Mouse (Mus musculus) right cerebral cortex, postnatal 14 days (tissue): ENCODE data around the gene P2rx7.
"Not testable (repeated sequence)": the region's sequence is repeated elsewhere in the genome, so short reads cannot be mapped to it uniquely, and the experiment has no call there.

Experiments
- DNase-seq: peaks from one replicate; pipeline ENCODE4 v3.0.0; 2022

The P2rx7 gene

DNA sequence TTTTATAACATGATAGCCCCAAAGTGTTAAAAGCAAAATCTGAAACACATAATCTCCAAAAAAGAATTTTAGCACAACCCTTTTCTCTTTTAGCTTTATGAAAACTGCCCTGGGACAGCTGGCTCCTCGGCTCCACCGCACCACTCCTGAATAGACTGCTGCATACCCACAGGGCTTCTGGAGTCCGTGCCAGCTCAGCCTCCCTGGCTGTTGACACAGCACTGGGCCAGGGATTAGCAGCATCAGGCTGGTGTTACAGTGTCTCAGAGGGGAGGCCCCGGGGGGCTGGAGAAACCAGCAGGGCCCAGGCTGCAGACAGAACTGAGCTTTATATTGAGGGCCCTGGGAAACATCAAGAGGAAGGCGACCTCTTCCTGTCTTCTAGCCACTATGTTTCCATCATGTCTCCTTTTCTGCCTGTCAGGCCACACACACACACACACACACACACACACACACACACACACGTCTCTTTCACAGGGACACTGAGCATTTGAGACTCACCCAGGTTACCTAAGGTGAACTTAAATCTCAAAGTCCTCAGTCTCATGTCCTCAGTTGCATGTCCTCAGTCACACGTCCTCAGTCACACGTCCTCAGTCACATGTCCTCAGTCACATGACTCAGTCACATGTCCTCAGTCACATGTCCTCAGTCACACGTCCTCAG, 3.7 kb downstream of the P2rx7 start:
- DNase-seq: no peak

DNA sequence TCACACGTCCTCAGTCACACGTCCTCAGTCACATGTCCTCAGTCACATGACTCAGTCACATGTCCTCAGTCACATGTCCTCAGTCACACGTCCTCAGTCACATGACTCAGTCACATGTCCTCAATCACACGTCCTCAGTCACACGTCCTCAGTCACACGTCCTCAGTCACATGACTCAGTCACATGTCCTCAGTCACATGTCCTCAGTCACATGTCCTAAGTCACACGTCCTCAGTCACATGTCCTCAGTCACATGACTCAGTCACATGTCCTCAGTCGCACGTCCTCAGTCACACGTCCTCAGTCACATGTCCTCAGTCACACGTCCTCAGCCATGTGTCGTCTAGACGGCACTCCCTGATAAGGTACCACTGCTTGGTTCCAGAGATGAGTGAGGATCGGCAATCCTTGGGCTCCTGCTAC, 4.3 kb downstream of the P2rx7 start:
- not testable (repeated sequence) for DNase-seq

DNA sequence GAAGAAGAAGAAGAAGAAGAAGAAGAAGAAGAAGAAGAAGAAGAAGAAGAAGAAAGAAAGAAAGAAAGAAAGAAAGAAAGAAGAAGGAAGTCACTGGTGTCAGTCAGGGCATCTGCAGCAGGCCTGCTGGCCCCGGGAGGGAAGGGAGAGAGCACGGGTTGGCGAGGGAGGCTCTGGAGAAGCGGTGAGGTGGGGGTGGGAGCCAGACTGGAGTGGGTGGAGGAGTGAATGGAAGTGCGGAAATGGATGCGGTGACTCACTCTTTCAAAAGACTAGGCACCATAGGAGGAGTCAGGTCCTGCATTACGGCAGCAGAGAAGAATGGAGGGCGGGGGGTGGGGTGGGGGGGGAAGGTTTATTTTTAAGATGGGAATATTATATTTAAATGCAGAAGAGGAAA, 5.6 kb downstream of the P2rx7 start:
- DNase-seq: peak; percentile 48

DNA sequence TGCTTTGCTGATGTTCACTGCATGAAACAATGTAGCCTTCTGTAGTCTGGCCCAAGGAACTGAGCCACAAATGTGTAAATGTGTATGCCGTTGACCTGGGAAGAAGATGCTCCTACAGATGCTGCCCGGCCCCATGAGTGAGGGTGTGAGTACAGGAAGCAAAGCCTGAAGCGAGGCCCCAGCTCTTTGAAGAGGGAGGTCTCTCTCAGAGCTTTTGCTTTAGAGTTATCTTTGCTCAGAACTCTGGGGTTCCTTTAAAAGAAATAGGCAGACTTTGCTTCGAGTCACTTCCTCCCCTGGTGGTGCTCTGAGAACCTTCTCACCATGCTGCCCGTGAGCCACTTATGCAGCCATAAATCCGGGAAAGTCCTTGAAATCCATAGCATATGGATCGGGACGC, 6.4 kb downstream of the P2rx7 start:
- DNase-seq: no peak

DNA sequence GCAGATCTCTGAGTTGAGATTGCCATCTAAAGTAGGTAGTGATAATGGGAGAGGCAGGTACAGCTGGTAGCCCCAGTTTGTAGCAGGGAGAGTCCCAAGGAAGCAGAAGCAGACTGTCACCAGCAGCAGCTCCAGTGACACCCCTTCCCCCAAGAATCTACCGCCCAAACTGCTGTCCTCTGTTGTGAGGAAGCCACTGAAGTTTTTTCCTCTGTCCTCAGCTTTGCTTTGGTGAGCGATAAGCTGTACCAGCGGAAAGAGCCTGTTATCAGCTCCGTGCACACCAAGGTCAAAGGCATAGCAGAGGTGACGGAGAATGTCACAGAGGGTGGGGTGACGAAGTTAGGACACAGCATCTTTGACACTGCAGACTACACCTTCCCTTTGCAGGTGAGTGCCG, 8.8 kb downstream of the P2rx7 start:
- DNase-seq: no peak

DNA sequence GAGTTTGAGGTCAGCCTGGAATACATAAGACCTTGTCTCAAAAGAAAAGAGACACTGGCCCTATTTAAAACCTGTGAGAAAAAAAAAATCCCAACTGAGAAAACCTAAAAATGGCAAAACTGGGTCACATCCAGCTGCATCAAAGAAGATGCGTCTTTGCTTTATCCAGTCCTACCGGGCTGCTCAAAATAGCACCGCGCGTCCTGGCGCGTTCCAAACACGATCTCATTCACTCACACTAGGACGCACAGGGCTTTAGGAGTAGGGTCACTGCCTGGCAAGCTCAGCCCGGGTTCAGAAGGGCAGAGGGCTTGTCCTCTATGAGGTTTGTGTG, 9.4 kb downstream of the P2rx7 start:
- peak; percentile 35 for DNase-seq

DNA sequence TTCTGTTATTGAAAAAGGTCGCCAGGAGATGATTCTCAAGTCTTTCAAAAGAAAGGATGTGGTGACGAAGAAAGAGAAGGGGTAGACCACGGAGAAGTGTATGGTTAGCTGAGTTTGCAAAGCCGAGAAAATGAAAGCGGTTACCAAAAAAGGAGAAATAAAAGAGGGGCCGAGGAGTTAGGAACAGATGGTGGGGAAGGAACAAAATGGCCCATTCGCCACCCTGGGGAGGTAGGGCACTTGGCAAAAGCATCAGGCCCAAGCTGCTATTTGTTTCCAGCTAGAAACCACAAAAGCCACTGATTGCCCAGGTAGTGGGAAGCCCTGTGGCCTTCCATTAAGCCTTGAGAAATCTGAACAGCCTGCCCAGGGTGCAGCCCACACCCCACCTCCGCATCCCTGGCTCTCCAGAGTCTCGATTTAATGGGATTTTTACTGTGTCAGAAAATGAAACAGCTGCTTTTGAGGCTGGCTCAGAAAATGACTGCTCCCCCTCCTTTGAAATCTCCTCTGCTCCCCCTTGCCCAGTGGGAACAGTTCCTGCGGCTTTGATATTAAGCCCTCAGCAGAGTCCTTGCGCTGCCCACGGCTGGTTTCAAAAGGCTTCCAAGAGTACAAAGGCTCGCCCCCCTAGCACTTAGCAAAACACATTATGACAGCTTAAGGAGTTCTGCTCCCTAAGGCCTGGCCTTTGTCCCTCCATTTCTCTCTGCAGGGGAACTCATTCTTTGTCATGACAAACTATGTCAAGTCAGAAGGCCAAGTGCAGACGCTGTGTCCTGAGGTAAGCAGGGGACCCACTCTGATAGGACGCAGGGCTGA, 9.9 kb downstream of the P2rx7 start:
- no peak for DNase-seq

DNA sequence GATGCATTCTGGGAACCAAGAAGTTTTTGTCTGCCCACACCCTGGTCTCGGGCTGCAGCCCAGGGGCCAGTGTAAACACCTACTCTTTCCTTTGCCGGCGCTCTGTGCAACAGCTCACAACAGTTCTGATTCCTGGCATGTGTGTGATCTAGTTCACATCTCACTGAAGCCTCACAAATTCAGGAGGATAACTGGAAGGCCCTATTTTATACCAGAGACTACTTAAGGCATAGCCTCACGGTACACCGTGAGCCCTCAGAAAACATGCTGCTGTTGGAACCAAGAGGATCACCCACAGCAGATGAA, 10.5 kb downstream of the P2rx7 start:
- no peak for DNase-seq

DNA sequence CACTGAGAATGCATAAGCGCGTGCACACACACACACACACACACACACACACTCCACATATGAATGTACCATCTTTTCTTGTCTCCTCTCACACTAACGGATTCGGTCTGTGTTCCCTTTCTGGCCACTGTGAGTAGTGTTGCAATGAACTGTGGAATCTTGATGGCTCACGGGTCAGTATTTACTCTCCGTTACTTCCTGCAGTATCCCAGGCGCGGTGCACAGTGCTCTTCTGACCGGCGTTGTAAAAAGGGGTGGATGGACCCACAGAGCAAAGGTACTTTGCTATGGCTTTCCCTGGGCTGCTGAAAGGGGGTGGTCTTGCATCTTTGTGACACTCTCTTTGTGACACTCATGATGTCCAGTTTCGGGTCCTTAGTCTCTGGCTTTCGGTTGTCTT, 13.1 kb downstream of the P2rx7 start:
- DNase-seq: no peak

DNA sequence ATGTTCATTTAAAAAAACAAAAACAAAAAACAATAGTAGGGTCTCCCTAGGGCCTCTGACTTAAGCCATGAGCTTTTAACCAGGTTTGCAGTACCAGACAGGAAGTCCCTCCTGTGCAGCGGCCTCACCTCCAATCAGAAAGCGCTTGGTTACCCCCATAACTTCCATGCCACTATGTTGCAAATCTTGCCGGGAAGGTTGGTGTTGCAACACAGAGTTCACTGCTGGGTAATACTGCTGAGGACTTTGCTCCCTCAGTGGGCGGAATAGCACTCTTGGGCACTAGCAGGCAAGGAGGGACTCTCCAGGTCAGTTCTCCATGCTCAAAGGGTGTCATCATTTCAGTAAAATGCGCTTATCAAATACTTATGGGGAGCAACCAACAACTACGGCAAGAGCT, 18.8 kb downstream of the P2rx7 start:
- no peak for DNase-seq

DNA sequence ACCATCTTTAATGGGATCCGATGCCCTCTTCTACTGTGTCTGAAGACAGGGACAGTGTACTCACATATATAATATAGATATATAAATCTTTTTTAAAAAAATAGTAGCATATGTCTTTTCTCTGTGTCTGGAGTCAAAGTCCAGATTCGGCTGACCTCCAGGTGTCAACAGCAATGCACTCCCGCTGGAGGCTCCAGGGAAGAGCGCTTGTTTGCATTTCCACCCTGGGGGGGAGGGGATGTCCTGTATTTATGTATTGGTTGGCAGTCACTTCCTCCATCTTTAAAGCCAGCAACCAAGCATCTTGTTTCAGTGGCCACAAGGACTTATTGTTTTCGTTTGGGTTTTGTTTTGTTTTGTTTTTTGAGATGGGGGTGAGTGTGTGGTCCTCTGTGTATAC, 21.3 kb downstream of the P2rx7 start:
- DNase-seq: no peak

DNA sequence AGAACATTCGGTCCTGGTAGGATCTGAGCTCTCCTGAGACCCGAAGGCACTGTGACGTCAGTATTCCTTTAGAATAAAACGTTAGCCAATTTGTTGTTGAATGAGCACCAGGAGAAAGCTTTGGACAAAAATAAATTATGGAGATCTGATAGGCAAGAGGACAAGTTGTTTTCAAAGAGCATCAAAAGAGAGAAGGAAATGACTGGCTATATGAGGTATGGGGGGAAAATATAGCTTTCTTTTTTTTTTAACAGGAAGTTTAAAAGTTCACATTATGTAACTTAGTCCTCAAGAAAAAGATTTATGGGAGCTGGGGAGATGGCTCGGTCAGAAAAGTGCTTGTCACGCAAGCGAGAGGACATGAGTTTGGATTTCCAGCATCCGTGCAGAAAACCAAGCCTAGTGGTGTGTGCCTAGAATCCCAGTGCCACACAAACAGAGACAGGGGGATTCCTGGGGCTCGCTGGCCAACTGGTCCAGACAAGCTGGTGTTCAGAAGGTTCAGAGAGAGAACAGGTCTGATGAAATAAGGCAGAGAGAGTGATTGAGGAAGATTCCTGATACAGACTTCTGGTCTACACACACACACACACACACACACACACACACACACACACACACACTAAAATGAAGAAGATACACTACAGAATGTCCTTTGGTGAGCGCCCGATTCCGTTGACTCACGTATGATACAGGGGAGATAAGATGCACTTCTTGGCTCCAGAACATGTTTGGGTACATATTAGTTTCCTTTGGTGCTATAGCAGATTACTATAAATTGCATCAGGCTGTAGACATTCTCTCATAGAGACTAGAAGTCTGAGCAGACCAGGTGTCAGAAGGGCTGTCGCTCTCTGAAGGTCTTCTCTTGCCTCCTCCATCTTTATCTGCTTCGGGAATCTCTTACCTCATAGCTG, 25.5 kb downstream of the P2rx7 start:
- no peak for DNase-seq

DNA sequence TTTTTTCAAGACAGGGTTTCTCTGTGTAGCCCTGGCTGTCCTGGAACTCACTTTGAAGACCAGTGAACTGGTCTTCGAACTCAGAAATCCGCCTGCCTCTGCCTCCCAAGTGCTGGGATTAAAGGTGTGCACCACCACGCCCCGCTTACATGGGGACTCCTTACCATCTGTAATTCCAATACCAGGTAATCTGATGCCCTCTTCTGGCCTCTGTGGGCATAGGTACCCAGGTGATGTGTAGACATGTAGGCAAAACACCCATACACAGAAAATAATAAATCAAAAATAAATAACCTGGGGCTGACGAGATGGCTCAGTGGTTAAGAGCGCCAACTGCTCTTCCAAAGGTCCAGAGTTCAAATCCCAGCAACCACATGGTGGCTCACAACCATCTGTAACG, 27.9 kb downstream of the P2rx7 start:
- DNase-seq: not testable (repeated sequence)

DNA sequence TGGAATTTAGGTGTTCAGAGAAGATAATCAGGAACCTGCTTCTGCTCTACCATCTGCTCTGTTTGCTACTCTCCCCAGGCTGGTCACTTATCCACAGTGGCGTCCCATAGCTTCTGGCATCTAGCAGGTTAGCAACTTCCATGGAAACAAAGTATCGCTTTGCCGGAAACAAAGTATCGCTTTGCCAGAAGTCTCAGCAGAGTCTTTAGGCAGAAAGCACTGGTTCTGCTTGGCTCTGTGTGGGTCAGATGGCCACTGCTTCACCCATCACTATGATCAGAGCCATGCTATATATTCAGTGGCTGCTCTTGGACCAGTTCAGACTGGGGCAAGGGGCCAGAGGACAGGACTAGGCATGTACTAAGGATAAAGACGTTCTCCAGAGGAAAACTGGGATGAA, 28.6 kb downstream of the P2rx7 start:
- DNase-seq: no peak

DNA sequence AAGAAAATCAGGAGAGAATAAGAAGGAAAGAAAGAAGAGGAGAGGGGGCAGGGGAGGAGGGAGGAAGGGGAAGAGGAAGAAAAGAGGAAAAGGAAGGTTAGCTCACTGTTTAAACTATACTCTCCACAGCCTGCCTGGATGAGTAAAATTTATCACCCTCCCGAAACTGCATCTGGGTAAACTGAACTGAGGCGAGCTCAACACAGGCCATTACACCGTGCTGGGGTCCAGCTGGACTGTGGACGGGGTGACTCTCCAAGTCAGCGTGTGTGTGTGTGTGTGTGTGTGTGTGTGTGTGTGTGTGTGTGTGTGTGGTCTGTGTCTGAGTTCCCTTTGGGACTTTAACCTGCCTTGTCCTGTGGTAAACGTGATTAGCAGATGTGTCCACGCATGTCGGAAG, 32.3 kb downstream of the P2rx7 start:
- DNase-seq: no peak

DNA sequence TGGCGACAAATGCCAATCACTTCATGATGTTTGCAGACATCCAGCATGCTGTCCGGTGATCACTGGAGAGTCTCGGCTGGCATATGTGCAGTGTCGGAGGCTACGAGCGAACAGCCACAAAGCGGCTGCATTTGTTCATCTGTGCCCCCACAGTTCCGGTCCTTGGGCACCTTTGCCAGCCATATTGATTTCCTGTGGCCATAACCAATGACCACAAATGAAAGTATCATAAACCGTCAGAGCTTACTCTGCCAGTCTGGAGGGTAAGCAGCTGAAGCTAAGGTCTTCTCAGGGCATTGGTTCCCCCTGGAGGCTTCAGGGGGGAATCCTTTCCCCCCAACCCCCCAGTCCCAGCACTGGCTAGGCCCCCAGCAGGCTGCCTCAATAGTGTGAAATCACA, 34.3 kb downstream of the P2rx7 start:
- no peak for DNase-seq

DNA sequence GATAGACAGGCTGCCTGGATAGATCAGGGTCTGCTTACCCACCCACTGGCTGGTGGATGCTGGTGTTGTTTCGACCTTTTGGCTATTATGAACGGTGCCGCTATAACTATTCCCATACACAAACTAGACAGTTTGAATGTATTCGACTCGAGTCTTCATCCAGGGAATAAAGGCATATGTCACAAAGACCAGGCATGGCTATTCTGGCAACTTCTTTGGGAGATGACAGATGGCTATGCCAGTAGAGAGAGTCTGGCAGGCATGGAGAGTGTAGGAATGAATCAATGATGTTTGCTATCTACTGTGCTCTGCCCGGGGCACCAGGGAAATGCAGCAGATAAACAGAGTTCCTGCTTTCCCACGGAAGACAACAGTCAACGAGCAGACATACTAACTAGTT, 36.2 kb downstream of the P2rx7 start:
- no peak for DNase-seq

DNA sequence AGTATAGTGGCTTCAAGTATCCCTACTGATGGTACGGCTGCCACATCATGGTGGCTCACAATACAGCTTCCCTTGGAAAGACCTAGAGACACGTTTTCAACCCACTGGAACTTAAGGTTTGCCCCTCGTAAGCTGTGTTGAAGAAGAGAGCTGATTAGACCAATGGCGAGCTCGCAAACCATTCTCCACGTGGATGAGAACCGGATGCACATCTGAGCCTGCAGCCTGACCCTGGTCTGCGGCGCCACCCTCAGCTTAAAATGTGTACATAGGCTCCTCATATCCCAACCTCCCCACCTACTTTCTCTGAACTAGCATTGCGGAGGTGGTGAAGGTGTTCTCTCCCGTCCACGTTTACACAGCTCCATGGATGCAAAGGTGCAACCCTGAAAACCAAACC, 37.6 kb downstream of the P2rx7 start:
- DNase-seq: no peak

DNA sequence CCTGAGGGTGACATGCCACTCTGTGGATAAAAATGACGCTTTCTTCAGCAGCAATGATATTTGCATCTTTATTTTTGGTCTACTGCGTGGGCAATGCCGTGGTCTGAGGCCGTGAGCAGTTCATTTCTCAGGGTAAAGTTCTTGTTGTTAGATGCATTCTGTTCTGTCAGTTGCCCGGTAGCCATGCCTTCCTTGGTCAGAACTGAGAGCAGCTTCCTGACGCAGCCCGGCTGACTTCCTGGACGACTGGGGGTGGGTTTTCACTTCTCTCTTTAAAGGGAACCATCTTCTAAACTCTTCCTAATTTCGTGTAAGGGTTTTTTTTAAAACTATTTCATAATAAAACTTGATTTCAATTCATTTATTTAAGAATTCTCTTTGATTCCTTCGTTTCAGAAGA, 40.2 kb downstream of the P2rx7 start:
- no peak for DNase-seq

DNA sequence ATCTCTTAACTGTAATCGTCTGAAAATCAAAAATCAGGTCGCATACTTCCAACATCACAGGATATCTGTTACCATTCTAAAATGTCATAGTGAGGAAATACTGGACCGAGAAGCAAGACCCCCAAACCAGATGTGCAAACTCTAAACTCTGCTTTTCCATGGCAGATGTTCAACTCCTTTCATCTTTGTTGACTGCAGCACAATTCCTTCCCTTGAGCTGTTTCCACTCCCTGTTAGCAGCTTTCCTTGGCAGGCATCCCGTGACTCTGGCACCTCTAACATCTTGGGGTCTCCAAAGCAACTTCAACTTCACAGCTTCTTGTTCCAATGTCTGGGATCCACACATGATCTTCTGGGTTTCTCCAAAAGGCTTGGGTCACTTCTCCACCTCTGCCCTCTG, 43.7 kb downstream of the P2rx7 start:
- DNase-seq: no peak

DNA sequence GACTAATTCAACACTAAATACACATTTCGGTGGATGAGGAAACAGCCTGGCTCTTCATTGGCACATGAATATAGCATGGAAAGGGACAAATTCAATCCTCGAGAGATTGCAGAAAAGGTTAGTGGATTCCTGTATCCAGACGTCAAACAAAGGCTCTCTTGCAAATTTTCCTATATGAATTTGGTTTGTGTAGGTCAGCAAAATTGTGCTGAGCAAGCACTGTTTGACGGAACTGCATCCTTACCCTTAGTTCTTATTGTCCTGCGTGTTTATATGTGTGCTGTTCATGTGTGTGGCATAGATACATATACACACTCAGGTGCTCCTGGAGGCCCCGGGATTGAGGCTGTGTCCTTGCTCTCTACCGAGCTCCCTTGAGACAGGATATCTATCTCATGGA, 45.4 kb downstream of the P2rx7 start:
- no peak for DNase-seq

DNA sequence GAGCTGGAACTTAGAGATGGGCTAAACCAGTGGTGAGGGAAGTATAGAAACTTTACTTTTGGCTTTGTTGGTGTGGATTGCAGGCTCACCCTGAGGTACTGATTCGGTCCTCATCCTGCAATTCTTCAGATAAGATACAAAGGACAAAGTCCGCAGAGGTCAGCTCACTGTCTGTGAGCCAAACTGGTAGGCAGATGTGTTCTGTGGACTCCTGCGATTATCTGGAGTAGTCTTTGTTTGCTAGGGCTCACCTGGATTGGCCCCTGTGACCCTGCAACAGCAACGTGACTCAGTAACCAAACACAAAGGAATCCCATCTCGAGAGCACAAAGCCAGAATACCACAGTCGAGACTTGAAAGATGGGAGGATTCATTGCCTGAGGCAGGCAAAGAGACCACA, 46.8 kb downstream of the P2rx7 start:
- DNase-seq: no peak

DNA sequence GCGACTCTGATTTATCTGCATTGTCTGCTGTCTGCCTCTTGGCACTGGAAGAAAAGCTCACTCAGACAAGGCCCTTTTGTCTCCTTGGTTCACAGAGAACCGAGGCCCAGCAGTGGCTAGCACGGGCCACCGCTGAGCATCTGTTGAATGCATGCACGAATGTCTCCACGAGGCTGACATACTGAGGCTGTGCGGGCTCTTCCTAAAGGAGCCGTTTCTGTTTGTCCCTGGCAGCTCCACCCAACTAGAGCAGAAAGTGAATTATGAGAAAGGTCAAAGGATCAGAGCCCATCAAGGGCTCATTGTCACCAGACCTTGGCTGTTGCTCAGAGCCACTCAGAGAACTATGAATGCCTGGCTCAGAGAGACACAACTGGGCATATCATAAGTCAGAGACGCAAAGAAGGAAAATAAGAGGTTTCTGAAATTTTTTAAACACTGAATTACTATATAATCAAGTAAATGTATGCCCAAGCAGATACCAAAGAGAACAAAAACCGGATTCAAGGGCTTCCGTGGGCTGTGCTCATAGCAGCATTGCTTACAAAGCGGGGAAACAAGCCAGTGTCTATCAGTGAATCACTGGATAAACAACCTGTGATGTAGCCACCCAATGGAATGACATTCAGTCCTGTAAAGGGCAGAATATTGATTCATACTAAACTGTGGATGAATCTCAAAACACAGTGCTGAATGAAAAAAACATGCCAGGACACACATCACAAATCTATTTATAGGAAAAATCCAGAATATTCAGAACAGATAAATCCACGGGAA, 49.9 kb downstream of the P2rx7 start:
- DNase-seq: no peak
